Mouse (Mus musculus): ENCODE results near the gene Ano3. TPM values are rescaled to one million over a fixed set of nuclear protein-coding genes. Genes with fewer than 3 reads are reported as not detected.

Ano3 gene
- polyA plus RNA-seq, 1 experiment from 2014 or later: 0.63 TPM

- no peak overlapping the region for H3K27ac ChIP-seq (ENCODE audit: poor library complexity, severe bottlenecking)
- WGBS: 74% methylated on average over 5 of the region's 5 CpGs
- H3K36me3 ChIP-seq: no peaks in the 10 kb centered on the region
- H3K4me3 ChIP-seq: no peak overlapping the region
- no peak overlapping the region for H3K4me2 ChIP-seq
- H3K4me1 ChIP-seq (replicated peaks): no peaks in the 10 kb centered on the region
- no peak for ATAC-seq (ENCODE audit: insufficient number of reproducible peaks, low FRiP score)
- no peaks in the 10 kb centered on the region for H3K9me3 ChIP-seq (replicated peaks)
- no peak overlapping the region for H3K9ac ChIP-seq
- H3K27me3 ChIP-seq (replicated peaks): no peaks in the 10 kb centered on the region
Observed at GRCm38 (mm10) chr2:110806302-110807093, 144.2 kb downstream of the Ano3 start.

GRCm38 (mm10) chr2:110795928-110796327 is 154.8 kb downstream of the Ano3 start:
- Histone ChIP-seq H3K4me2 (no peak overlapping the region), H3K27ac (ENCODE audit: poor library complexity, severe bottlenecking) (no peak overlapping the region), H3K9me3 (replicated peaks) (no peaks in the 10 kb centered on the region), H3K27me3 (replicated peaks) (no peaks in the 10 kb centered on the region), H3K9ac (no peak overlapping the region), H3K36me3 (no peaks in the 10 kb centered on the region), H3K4me1 (replicated peaks) (no peaks in the 10 kb centered on the region), H3K4me3 (no peak overlapping the region)
- 62% methylated on average over 1 of the region's 1 CpGs for WGBS
- no peak for ATAC-seq (ENCODE audit: insufficient number of reproducible peaks, low FRiP score)

GRCm38 (mm10) chr2:110795433-110795832 is 155.3 kb downstream of the Ano3 start:
- H3K9ac ChIP-seq: no peak overlapping the region
- H3K9me3 ChIP-seq (replicated peaks): no peaks in the 10 kb centered on the region
- H3K4me3 ChIP-seq: no peak overlapping the region
- no peaks in the 10 kb centered on the region for H3K27me3 ChIP-seq (replicated peaks)
- no peak for ATAC-seq (ENCODE audit: insufficient number of reproducible peaks, low FRiP score)
- 60% methylated on average over 3 of the region's 3 CpGs for WGBS
- H3K27ac ChIP-seq (ENCODE audit: poor library complexity, severe bottlenecking): no peak overlapping the region
- no peaks in the 10 kb centered on the region for H3K4me1 ChIP-seq (replicated peaks)
- H3K36me3 ChIP-seq: no peaks in the 10 kb centered on the region
- H3K4me2 ChIP-seq: no peak overlapping the region

DNA sequence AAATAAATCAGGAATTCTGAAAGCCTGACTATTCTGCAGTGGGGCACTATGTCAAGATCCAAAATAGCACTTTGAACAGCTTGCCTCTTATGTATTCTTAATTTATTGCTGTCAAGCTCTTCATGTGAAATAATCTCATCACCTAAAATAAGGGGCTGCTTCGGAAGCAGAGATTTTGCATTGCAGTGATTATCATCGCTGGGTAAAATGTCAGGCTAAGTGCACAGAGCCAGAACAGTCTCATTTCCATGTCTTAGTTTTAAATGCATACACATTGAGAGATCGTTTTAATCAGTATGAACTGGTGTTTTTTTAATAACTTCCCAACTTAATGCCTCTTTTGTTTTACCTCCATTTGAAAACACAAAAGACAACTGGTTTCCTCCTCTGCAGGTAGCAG is 163.3 kb downstream of the Ano3 start:
- 67% methylated on average over 3 of the region's 3 CpGs for WGBS

DNA sequence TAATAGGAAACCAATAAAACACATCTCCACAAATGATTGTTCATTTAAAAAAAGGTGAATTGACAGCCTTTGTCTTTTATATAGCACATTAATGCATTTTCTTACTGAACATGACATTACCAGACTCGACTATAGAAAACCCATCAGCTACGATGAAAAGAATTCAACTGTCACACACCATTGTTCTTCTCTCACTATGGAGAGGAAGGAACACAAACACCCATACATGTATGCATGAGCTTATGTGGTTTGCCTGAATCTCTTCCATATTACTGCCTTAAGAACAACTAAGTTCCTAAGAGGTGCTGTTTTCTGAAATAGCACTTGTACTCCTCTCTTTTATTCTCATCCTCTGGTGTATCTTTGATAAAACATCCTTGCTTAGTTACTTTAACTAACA is 191.3 kb downstream of the Ano3 start:
- no peak for ATAC-seq (ENCODE audit: insufficient number of reproducible peaks, low FRiP score)
- WGBS: 79% methylated on average over 2 of the region's 2 CpGs
- no peak overlapping the region for H3K27ac ChIP-seq (ENCODE audit: poor library complexity, severe bottlenecking)
- no peaks in the 10 kb centered on the region for H3K9me3 ChIP-seq (replicated peaks)
- no peak overlapping the region for H3K4me3 ChIP-seq
- H3K4me2 ChIP-seq: no peak overlapping the region
- no peaks in the 10 kb centered on the region for H3K36me3 ChIP-seq
- H3K4me1 ChIP-seq (replicated peaks): no peaks in the 10 kb centered on the region
- no peaks in the 10 kb centered on the region for H3K27me3 ChIP-seq (replicated peaks)
- H3K9ac ChIP-seq: no peak overlapping the region

More for the DNA sequence above, 163.3 kb downstream of the Ano3 start:
- Histone ChIP-seq H3K9me3 (replicated peaks) (no peaks in the 10 kb centered on the region), H3K27me3 (replicated peaks) (no peaks in the 10 kb centered on the region), H3K27ac (ENCODE audit: poor library complexity, severe bottlenecking) (no peak overlapping the region), H3K4me1 (replicated peaks) (no peaks in the 10 kb centered on the region), H3K4me3 (no peak overlapping the region), H3K4me2 (no peak overlapping the region), H3K9ac (no peak overlapping the region), H3K36me3 (no peaks in the 10 kb centered on the region)
- ATAC-seq (ENCODE audit: insufficient number of reproducible peaks, low FRiP score): no peak

GRCm38 (mm10) chr2:110757556-110757955 is 193.2 kb downstream of the Ano3 start:
- Histone ChIP-seq H3K4me1 (replicated peaks) (no peaks in the 10 kb centered on the region), H3K27me3 (replicated peaks) (no peaks in the 10 kb centered on the region), H3K9ac (no peak overlapping the region), H3K36me3 (no peaks in the 10 kb centered on the region), H3K4me3 (no peak overlapping the region), H3K27ac (ENCODE audit: poor library complexity, severe bottlenecking) (no peak overlapping the region), H3K9me3 (replicated peaks) (no peaks in the 10 kb centered on the region), H3K4me2 (no peak overlapping the region)
- WGBS: 73% methylated on average over 2 of the region's 2 CpGs
- no peak for ATAC-seq (ENCODE audit: insufficient number of reproducible peaks, low FRiP score)

- 57% methylated on average over 1 of the region's 1 CpGs for WGBS
- no peaks in the 10 kb centered on the region for H3K4me1 ChIP-seq (replicated peaks)
- H3K4me2 ChIP-seq: no peak overlapping the region
- no peaks in the 10 kb centered on the region for H3K36me3 ChIP-seq
- H3K9me3 ChIP-seq (replicated peaks): no peaks in the 10 kb centered on the region
- H3K9ac ChIP-seq: no peak overlapping the region
- no peak for ATAC-seq (ENCODE audit: insufficient number of reproducible peaks, low FRiP score)
- H3K27me3 ChIP-seq (replicated peaks): no peaks in the 10 kb centered on the region
- H3K27ac ChIP-seq (ENCODE audit: poor library complexity, severe bottlenecking): no peak overlapping the region
- no peak overlapping the region for H3K4me3 ChIP-seq
Observed at GRCm38 (mm10) chr2:110740493-110740892, 210.2 kb downstream of the Ano3 start.

DNA sequence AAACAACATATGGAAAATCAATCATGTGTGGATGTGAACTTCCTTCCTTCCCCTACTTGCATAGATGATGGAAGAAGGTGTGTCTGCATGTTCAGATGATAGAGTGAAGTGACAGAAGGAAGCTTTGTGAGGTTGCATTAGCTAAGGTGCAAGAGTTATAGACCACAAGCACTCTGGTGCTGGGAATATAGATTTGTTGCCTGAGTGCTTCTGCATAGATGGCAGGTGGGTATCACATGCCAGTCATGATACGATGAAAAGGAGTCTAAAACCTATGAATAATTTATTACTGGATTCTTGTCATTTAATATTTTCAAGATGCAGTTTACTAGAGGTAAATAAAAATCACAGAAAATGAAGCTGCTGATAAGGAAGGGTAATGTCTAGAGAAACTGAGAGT is 210.9 kb downstream of the Ano3 start:
- no peak overlapping the region for H3K4me3 ChIP-seq
- 89% methylated on average over 1 of the region's 1 CpGs for WGBS
- H3K27ac ChIP-seq (ENCODE audit: poor library complexity, severe bottlenecking): no peak overlapping the region
- H3K9me3 ChIP-seq (replicated peaks): no peaks in the 10 kb centered on the region
- H3K9ac ChIP-seq: no peak overlapping the region
- no peaks in the 10 kb centered on the region for H3K27me3 ChIP-seq (replicated peaks)
- H3K4me1 ChIP-seq (replicated peaks): no peaks in the 10 kb centered on the region
- H3K4me2 ChIP-seq: no peak overlapping the region
- H3K36me3 ChIP-seq: no peaks in the 10 kb centered on the region
- no peak for ATAC-seq (ENCODE audit: insufficient number of reproducible peaks, low FRiP score)

DNA sequence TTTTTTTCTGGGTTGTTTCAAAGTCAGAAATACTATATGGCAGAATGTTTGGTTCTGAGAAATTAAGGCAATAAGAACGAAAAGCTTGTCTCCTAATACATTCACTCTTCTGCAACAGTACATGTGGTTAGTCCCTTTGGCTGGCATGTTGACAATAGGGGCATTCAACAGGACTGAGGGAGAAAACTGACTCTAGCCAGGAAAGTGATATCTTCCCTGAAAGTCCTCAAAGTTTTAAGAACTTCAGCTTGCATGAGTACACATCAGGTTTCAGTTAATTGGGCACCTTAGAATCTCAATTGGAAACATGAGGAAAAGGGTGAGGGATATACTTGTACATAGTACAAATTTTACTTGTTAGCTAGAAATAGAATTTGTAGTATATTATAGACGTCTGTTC is 212.7 kb downstream of the Ano3 start:
- no peak overlapping the region for H3K27ac ChIP-seq (ENCODE audit: poor library complexity, severe bottlenecking)
- no peak overlapping the region for H3K4me3 ChIP-seq
- no peaks in the 10 kb centered on the region for H3K27me3 ChIP-seq (replicated peaks)
- 52% methylated on average over 2 of the region's 2 CpGs for WGBS
- no peak overlapping the region for H3K9ac ChIP-seq
- H3K4me1 ChIP-seq (replicated peaks): no peaks in the 10 kb centered on the region
- no peaks in the 10 kb centered on the region for H3K9me3 ChIP-seq (replicated peaks)
- ATAC-seq (ENCODE audit: insufficient number of reproducible peaks, low FRiP score): no peak
- no peak overlapping the region for H3K4me2 ChIP-seq
- no peaks in the 10 kb centered on the region for H3K36me3 ChIP-seq

GRCm38 (mm10) chr2:110737236-110737635 is 213.5 kb downstream of the Ano3 start:
- ATAC-seq (ENCODE audit: insufficient number of reproducible peaks, low FRiP score): no peak
- Histone ChIP-seq H3K4me2 (no peak overlapping the region), H3K4me3 (no peak overlapping the region), H3K27me3 (replicated peaks) (no peaks in the 10 kb centered on the region), H3K27ac (ENCODE audit: poor library complexity, severe bottlenecking) (no peak overlapping the region), H3K9me3 (replicated peaks) (no peaks in the 10 kb centered on the region), H3K36me3 (no peaks in the 10 kb centered on the region), H3K4me1 (replicated peaks) (no peaks in the 10 kb centered on the region), H3K9ac (no peak overlapping the region)
- 77% methylated on average over 4 of the region's 4 CpGs for WGBS

DNA sequence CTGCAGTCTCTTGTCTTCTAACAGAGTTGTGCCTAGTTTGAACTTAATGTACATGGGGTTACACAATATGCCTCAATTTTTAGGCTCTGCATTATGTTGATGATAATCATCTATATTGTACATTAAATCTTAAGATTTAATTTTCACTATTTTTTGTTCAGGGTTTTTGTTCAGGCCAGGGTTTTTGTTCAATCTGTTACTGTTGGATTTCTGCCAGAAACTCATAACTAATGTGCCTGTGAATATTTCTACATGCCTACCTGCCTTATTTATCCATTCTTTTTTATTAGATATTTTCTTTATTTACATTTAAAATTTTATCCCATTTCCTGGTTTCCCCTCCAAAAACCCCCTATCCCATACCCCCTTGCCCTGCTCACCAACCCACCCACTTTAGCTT is 224.6 kb downstream of the Ano3 start:
- H3K9ac ChIP-seq: no peak overlapping the region

GRCm38 (mm10) chr2:110722208-110722607 is 228.5 kb downstream of the Ano3 start:
- no peak overlapping the region for H3K27ac ChIP-seq (ENCODE audit: poor library complexity, severe bottlenecking)
- H3K36me3 ChIP-seq: no peaks in the 10 kb centered on the region
- no peak overlapping the region for H3K9ac ChIP-seq
- WGBS: 77% methylated on average over 1 of the region's 1 CpGs
- H3K4me1 ChIP-seq (replicated peaks): no peaks in the 10 kb centered on the region
- no peaks in the 10 kb centered on the region for H3K9me3 ChIP-seq (replicated peaks)
- H3K4me2 ChIP-seq: no peak overlapping the region
- no peak overlapping the region for H3K4me3 ChIP-seq
- ATAC-seq (ENCODE audit: insufficient number of reproducible peaks, low FRiP score): no peak
- no peaks in the 10 kb centered on the region for H3K27me3 ChIP-seq (replicated peaks)

More for the DNA sequence above, 224.6 kb downstream of the Ano3 start:
- H3K9me3 ChIP-seq (replicated peaks): no peaks in the 10 kb centered on the region
- no peak overlapping the region for H3K27ac ChIP-seq (ENCODE audit: poor library complexity, severe bottlenecking)
- H3K4me1 ChIP-seq (replicated peaks): no peaks in the 10 kb centered on the region
- H3K27me3 ChIP-seq (replicated peaks): no peaks in the 10 kb centered on the region
- H3K36me3 ChIP-seq: no peaks in the 10 kb centered on the region
- no peak for ATAC-seq (ENCODE audit: insufficient number of reproducible peaks, low FRiP score)
- no peak overlapping the region for H3K4me3 ChIP-seq
- H3K4me2 ChIP-seq: no peak overlapping the region

Measured in heart, embryonic 12.5 days (tissue).